Mouse (Mus musculus) c-Kit-positive CD71-positive TER-119-negative erythroid progenitor cells, embryonic 14.5 days (primary cell): ENCODE measurements around the gene Chst11.
"Not testable (repeated sequence)": the region's sequence is repeated elsewhere in the genome, so short reads cannot be mapped to it uniquely, and the experiment has no call there.

Experiments used
- DNase-seq: peaks from one replicate; pipeline ENCODE4 v3.0.0-alpha.2; 2013; ENCODE audit warnings: low read depth

The Chst11 gene

DNA sequence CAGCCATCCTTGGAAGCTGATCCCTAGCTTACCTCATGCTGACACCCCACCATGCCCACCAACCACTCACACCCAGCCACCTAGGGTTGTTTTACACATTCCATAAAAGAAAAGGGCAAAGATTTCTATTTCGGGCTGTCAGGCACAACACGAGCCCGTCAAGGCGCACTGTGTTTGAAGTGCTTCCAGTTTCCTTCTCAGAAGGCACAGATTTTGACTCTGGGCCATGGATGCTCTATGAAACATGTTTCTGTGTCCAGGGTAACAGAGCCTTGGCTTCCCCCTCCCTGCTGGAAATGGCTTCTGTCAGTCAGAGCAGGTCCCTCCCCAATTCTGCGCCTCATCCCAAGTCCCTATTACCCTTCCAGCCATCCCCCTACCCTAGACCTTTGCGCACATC is 125.7 kb downstream of the Chst11 start:
- DNase-seq = no peak

DNA sequence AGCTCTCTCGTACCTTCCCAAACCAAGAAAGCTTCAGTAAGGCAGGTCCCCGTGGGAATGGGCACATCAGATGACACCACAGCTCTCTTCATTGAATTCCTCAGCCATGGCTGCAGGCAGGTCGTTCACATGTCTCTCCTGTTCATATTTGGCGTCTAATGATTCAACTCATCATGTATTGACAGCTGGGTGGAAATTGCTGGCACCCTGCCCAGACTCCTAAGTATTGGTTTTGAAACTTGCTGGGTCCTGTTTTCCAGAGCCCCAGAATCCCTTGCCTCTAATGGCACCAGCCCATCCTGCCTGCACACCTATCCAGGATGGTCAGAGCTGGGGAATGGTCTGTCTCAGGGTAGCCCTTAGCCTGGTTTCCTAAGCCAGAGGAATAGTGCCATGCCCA is 127.0 kb downstream of the Chst11 start:
- no peak for DNase-seq

DNA sequence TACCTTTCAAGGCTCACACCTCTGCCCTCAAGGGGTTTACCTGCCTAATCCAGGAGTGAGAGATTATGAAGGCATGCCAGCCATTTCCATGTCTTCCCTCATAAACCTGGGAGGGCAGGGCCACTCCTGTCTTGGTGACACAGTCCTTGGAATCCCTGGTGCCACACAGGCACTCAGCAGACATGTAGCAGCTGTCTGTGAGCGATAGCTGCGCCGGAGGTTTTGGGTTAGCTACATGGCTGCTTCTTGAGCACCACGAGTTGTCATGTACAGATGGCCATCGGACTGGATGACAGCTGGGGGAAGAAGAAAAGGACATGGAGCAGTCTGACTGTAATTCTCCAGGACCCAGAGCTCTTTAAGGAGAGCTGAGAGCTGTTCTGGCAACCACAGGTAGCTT is 129.3 kb downstream of the Chst11 start:
- DNase-seq = no peak

DNA sequence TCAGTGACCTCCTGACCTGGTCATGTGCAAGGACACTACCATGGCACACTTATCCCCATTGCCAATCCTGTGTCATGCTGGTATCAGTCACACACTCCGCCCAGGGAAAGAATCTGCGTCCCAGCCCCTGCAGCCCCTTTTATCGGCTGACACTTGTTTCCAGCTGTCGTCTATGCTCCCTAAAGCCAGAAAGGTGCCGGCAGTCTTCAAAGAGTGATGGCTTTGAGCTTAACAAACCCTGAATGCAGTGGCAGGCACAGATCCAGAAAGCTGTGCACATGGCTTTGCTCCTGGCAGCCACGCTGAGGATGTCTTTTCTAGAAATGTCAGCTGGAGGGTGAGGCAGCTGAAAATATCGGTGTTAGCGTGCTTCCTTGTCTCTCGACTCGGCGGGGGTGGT is 131.6 kb downstream of the Chst11 start:
- DNase-seq = peak; percentile 27

DNA sequence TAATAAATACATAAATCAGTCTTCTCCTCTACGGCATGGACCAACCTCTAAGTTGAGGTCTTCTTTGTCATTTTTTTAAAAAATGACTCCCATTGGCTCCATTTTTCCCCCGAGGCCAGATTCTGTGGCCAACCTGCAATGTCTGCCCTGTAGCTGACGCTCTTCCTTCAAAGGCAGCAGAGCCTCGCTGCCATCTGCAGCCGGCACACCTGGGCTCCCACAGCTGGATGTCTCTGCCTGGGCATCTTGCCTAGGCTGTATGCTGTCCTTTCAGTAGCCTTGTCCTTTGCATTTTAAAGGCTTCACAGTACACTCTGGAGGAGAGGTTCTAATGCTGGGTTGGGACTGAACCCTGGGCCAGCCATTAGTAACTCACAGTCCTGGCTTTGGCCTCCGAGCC is 132.6 kb downstream of the Chst11 start:
- DNase-seq = no peak

- no peak for DNase-seq
Observed at GRCm38 (mm10) chr10:83118613-83119012, 133.3 kb downstream of the Chst11 start.

DNA sequence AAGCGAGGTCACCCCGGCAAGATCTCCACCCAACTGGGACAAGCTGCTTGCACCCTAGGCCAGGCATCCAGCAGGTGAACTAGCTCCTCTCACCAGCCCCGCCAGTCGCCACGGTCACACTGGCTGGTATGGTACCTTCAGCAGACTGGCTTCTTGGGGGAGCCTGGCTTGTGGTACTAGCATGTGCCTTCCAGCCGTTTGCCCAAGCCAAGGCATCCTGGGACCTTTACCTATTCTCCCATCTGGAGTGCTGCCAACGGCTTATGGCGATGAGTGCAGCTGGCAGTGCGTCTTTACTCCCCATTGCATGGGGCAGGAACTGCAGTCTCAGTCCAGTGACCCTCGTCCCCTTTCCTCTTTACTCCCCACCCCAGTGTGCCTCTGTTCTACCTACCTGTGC is 133.7 kb downstream of the Chst11 start:
- no peak for DNase-seq

DNA sequence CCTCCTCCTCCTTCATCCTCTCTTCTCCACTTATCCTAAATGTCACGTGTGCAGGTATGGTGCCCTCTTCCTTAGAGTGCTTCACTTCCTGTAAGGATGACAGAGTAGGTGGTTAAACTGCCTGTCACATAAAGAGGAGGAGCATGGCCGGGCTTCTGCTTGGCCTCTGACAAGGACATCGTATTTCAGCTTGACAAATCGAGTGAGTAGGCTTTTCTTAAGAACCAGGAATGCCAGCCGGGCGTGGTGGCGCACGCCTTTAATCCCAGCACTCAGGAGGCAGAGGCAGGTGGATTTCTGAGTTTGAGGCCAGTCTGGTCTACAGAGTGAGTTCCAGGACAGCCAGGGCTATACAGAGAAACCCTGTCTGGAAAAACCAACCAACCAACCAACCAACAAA is 134.2 kb downstream of the Chst11 start:
- not testable (repeated sequence) for DNase-seq

GRCm38 (mm10) chr10:83119909-83120308 is 134.6 kb downstream of the Chst11 start:
- no peak for DNase-seq

DNA sequence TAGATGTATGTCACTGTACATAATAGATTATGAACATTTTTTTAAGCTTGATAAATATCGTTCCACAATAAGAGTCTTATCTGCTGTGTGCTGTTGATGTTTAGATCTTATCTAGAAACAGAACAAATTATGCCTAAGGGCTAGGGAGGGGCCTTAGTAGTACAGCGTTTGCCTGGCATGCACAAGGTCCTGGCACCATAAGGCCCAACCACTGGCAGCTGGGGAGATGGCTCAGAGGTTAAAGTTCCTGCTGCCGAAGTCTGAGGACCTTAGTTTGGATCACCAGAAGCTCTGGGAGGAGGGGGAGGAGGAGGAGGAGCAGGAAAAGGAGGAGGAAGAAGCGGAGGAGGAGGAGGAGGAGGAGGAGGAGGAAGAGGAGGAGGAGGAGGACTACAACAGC is 135.6 kb downstream of the Chst11 start:
- DNase-seq = no peak

DNA sequence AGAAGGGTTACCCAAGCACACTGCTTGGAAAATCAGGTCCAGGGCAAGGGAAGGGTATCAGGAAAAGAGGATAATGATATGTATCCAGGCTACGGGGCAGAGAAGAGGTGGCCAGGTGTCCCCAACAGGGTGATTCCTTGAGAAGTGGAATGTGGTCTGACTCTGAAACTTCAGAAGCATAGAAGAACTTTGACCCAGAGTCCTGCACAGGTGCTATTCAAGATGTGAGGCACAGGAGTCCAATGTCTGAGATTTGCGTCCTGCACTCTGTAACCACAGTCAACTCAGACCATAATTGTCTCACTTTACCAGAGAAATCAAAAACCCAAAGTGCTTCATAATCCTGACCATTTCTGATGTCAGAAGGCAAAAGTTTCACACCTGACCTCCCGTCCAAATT is 139.3 kb downstream of the Chst11 start:
- no peak for DNase-seq

DNA sequence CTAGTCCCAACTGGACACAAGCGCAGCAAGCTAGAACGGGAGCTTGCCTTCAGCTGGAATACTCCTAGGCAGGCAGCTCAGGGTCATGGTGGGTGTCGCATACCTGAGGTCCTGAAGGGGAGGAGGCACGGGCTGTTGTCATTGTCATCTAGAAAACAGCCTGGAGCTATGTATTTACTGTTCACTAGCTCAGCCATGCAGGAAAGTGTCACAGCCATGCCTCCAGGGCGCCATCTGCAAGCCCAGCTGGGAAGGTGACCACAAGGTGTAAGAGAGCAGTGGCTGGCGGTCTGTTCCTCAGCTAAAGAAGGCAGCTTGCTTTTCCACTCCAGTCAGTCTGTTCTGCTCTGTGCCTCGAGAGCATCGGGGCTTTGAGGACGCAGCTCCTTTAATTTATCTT is 141.1 kb downstream of the Chst11 start:
- no peak for DNase-seq

- DNase-seq = no peak
Observed at GRCm38 (mm10) chr10:83128435-83128834, 143.1 kb downstream of the Chst11 start.

GRCm38 (mm10) chr10:83129624-83130218 is 144.4 kb downstream of the Chst11 start:
- no peak for DNase-seq

DNA sequence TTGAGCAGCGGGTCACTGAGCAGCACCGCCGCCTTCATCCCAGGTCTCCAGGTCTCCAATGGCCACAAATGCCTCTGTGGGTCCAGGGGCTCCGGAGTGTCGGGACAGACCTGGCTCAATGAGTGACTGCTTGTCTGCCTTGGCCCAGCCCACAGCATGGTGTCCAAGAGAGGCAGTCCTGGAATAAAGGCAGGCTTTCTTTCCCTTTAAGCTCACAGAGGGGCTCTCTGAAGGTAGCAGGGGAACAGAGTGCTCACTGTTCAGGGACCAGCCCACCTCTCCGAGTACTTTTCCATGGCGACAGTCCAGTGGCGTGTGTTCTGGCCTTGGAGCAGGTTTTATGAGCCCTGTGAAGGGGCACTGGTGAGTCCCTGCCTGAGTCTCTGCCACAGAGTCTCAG is 145.3 kb downstream of the Chst11 start:
- no peak for DNase-seq

DNA sequence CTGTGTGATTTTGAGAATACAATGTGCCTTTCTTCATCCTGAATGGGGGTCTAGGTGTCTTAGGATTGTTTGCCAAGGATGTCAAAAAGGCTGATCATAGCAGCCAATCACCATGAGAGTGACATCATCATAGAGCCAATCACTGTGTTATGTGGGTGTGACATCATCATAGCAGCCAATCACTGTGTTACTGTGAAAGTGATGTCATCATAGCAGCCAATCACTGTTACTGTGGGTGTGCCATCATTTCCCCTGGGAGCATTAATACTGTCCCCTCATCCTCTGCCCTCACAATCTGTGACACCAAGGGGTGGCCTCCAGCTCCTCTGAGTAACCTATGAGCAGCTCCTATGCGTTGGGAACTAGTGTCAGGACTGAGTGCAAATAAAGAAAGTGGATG is 146.6 kb downstream of the Chst11 start:
- no peak for DNase-seq

GRCm38 (mm10) chr10:83133866-83134570 is 148.7 kb downstream of the Chst11 start:
- no peak for DNase-seq

DNA sequence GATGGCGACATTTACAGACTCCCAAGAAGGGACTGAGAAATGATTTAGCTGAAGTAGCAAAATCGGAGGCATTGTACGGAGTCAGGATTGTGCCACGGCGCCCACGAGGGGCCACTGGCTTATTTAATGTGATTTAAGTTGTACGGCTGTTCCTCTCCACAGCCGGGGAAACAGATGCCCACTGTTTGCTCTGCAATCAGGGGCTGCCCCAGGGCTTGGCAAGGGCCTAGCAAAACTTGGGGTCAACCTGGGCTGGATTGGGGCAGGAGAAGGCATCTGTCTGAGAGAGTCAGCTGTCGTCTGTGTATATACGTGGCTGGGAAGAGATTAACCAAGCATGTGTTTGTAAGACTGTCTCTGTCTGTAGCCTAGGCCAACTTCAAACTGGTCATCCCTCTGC is 149.6 kb downstream of the Chst11 start:
- no peak for DNase-seq

- DNase-seq = no peak
Observed at GRCm38 (mm10) chr10:83135963-83136362, 150.7 kb downstream of the Chst11 start.

GRCm38 (mm10) chr10:83137103-83137502 is 151.8 kb downstream of the Chst11 start:
- no peak for DNase-seq

- DNase-seq = no peak
Observed at GRCm38 (mm10) chr10:83139276-83139675, 154.0 kb downstream of the Chst11 start.

GRCm38 (mm10) chr10:83140258-83140936 is 155.1 kb downstream of the Chst11 start:
- no peak for DNase-seq

- DNase-seq = no peak
Observed at GRCm38 (mm10) chr10:83141434-83141833, 156.1 kb downstream of the Chst11 start.

DNA sequence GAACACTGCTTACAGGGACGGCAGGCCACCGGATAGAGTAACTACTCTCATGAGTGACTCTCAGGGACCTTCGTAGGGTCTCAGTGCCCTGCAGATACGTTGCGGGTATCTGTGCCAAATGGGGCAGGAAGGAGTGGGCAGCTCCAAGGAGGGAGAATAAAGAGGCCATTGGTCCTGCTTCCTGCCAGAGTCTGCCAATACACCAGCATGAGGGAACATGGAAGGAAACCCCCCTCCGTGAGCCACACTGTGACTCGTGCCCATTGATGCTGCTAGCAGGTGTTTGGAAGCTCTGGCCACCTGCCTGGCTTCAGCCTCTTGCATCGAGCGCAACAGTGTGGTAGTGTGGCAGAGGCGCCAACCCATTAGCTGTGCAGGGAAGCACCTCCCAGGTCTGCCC is 157.8 kb downstream of the Chst11 start:
- no peak for DNase-seq
